Mouse (Mus musculus) ES-Bruce4 (cell line): ENCODE measurements around the gene Tmem54.

Experiments used
- CTCF ChIP-seq: IDR thresholded peaks from one replicate; pipeline ENCODE4 v1.8.1; 2011; ENCODE audit warnings: low read depth, low read length
- EP300 ChIP-seq: IDR thresholded peaks from 2 replicates; pipeline ENCODE4 v1.6.1; 2011; ENCODE audit warnings: low read depth, low read length; ENCODE audit not compliant: insufficient read depth
- POLR2A ChIP-seq: IDR thresholded peaks from one replicate; pipeline ENCODE4 v1.8.1; 2011; ENCODE audit warnings: low read length; ENCODE audit not compliant: insufficient read depth

GRCm38 (mm10) chr4:129125736-129126451, 20.5 kb downstream of the Tmem54 start:
- TF ChIP-seq CTCF (no peak), POLR2A (no peak), EP300 (no peak)
